8 mouse cellular contexts compared by ENCODE assay signal in genomic region chr10:85387219-85388070, GRCm38 (mm10). TPM values are rescaled to one million over a fixed set of nuclear protein-coding genes. Genes with fewer than 3 reads are reported as not detected.
DNase-seq lines count a peak whose midpoint lies in the region; ATAC-seq and TF ChIP-seq lines count a peak whose summit lies in the region.

No protein-coding gene starts in this region.

- H3K9ac ChIP-seq in forebrain, embryonic 16.5 days (replicated peaks; ENCODE audit: low read depth, low read length): peak overlapping the region; percentile 53
- H3K9ac ChIP-seq in lung, postnatal 0 days (replicated peaks; ENCODE audit: low read depth): no peak overlapping the region

- TF ChIP-seq EP300 in lung, postnatal 0 days (IDR thresholded peaks at IDR 0.05): no peak

- H3K4me3 ChIP-seq in forebrain, embryonic 16.5 days (replicated peaks; ENCODE audit: low read length): peak overlapping the region; percentile 55
- peak overlapping the region; percentile 50 for H3K4me3 ChIP-seq in lung, postnatal 0 days (ENCODE audit: low read depth, low read length)

- H3K27me3 ChIP-seq in forebrain, embryonic 16.5 days (replicated peaks; ENCODE audit: control insufficient read depth, insufficient read depth, low read length): no peaks in the 10 kb centered on the region
- peaks cover 26% of the 10 kb centered on the region for H3K27me3 ChIP-seq in lung, postnatal 0 days (replicated peaks; ENCODE audit: insufficient read depth, low read length)

- no peaks in the 10 kb centered on the region for H3K36me3 ChIP-seq in forebrain, embryonic 16.5 days (ENCODE audit: control insufficient read depth, insufficient read depth)
- no peaks in the 10 kb centered on the region for H3K36me3 ChIP-seq in lung, postnatal 0 days (ENCODE audit: insufficient read depth, low read length)

- under 1% methylated on average over 78 of the region's 78 CpGs for WGBS in forebrain, embryonic 16.5 days
- WGBS in lung, postnatal 0 days: 3% methylated on average over 67 of the region's 78 CpGs

- ATAC-seq in forebrain, embryonic 16.5 days: peak; percentile 21
- peak; percentile 8; the same call in 1 of the 2 replicates for ATAC-seq in lung, postnatal 0 days

- H3K4me2 ChIP-seq in forebrain, embryonic 16.5 days (ENCODE audit: low read length): peak overlapping the region; percentile 98
- H3K4me2 ChIP-seq in lung, postnatal 0 days (replicated peaks; ENCODE audit: low read depth, low read length): peak overlapping the region; percentile 97

- no peak overlapping the region for H3K27ac ChIP-seq in forebrain, embryonic 16.5 days (ENCODE audit: low read length)
- no peak overlapping the region for H3K27ac ChIP-seq in lung, postnatal 0 days (ENCODE audit: low read length)

- intact Hi-C loops in heart, postnatal 14 days (cut with DNase I): loop anchor here (10.0 kb wide), 1 partner anchor 237 kb away; no protein-coding TSS in a partner anchor

- DNase-seq in NIH3T3 (ENCODE audit: low read depth): peak; percentile 40
- peak; percentile 40 for DNase-seq in cerebellum, adult 11 months
- DNase-seq in heart, postnatal 14 days: peak; percentile 41 to 53
- peak; percentile 8 for DNase-seq in layer of hippocampus, adult 9-11 months
- DNase-seq in lung, postnatal 0 days (ENCODE audit: low spot score): peak; percentile 28
- DNase-seq in ovary, postnatal 14 days (ENCODE audit: low spot score): peak; percentile 29
- DNase-seq in MN1 (ENCODE audit: low spot score): no peak

- H3K9me3 ChIP-seq in forebrain, embryonic 16.5 days (ENCODE audit: control insufficient read depth, low read length): no peaks in the 10 kb centered on the region
- H3K9me3 ChIP-seq in lung, postnatal 0 days (ENCODE audit: low read length): no peaks in the 10 kb centered on the region

- TF ChIP-seq CTCF in lung, postnatal 0 days (IDR thresholded peaks at IDR 0.05): no peak

- H3K4me1 ChIP-seq in forebrain, embryonic 16.5 days (replicated peaks; ENCODE audit: control insufficient read depth, insufficient read depth, low read length): peaks cover 25% of the 10 kb centered on the region
- H3K4me1 ChIP-seq in lung, postnatal 0 days (ENCODE audit: insufficient read depth, low read depth, low read length): peaks cover 15% of the 10 kb centered on the region; the same call in 1 of the 2 replicates

RNA-seq across cellular contexts. Expression of gene Btbd11, which starts 0.8 kb away (rescaled TPM):
- polyA plus RNA-seq in forebrain, embryonic 16.5 days (2015; fragmentation: Nextera tagmentation; extraction: Ambion mirVana): 11.1 TPM in 2 replicates
- 1 to 10 TPM; 1.3 to 2.5 TPM for total RNA-seq in heart, postnatal 14 days (2021)
- 0.61 and 0.98 TPM in 2 replicates for polyA plus RNA-seq in lung, postnatal 0 days (2015; fragmentation: Nextera tagmentation; extraction: Ambion mirVana)
